Mouse (Mus musculus) liver, postnatal 0 days (tissue): ENCODE measurements at regions not wholly inside any gene's neighbourhood (a gene's known extent, or its start where the extent isn't known, plus 50 kb on each side); places are given as distances from the start of the nearest gene placed in this dataset.

Experiments used
- ATAC-seq: fragments of 200-750 bp; cut with Nextera tagmentation; 2 replicates; pipeline ENCODE4 v1.8.0; 2017; ENCODE audit warnings: mild to moderate bottlenecking, moderate library complexity
- DNase-seq: peaks from one replicate; pipeline ENCODE4 v3.0.0-alpha.2; 2016
- H3K27ac ChIP-seq: fragments of 300-500 bp; sonication (generic); 2 replicates; pipeline ENCODE4 v1.5.1; 2014; ENCODE audit warnings: antibody characterized with exemption, moderate library complexity, mild to moderate bottlenecking, low read depth
- H3K27me3 ChIP-seq: fragments of 300-500 bp; sonication (generic); 2 replicates; pipeline ENCODE4 v1.6.1; 2014; ENCODE audit warnings: low read length, control low read depth, mixed read lengths; ENCODE audit not compliant: insufficient read depth
- H3K36me3 ChIP-seq: fragments of 300-500 bp; sonication (generic); replicated peaks from 2 replicates; pipeline ENCODE4 v1.6.1; 2014; ENCODE audit warnings: mild to moderate bottlenecking, control low read depth, low read length, moderate library complexity, mixed read lengths; ENCODE audit not compliant: insufficient read depth
- H3K4me1 ChIP-seq: fragments of 300-500 bp; sonication (generic); 2 replicates; pipeline ENCODE4 v1.6.1; 2014; ENCODE audit warnings: antibody characterized with exemption, mild to moderate bottlenecking, control low read depth; ENCODE audit not compliant: insufficient read depth
- H3K4me2 ChIP-seq: fragments of 300-500 bp; sonication (generic); 2 replicates; pipeline ENCODE4 v1.6.1; 2014; ENCODE audit warnings: low read depth, mild to moderate bottlenecking, low read length, moderate library complexity, mixed read lengths
- H3K4me3 ChIP-seq: fragments of 300-500 bp; sonication (generic); 2 replicates; pipeline ENCODE4 v1.5.1; 2014; ENCODE audit warnings: low read depth, low read length
- H3K9ac ChIP-seq: fragments of 300-500 bp; sonication (generic); replicated peaks from 2 replicates; pipeline ENCODE4 v1.6.1; 2014; ENCODE audit warnings: mild to moderate bottlenecking, moderate library complexity
- H3K9me3 ChIP-seq: fragments of 300-500 bp; sonication (generic); 2 replicates; pipeline ENCODE4 v1.6.1; 2016; ENCODE audit warnings: mild to moderate bottlenecking, control low read depth, low read length, mixed read lengths
- CTCF ChIP-seq: sonication (generic); IDR thresholded peaks from 2 replicates; pipeline ENCODE4 v1.5.1; 2016; ENCODE audit warnings: antibody characterized with exemption, low read depth
- EP300 ChIP-seq: IDR thresholded peaks from 2 replicates; pipeline ENCODE4 v1.6.1; 2016; ENCODE audit warnings: antibody characterized with exemption, low read depth, mild to moderate bottlenecking
- WGBS: fragments of 180-500 bp; shearing (Covaris S2); extraction: QIAGEN DNeasy Blood & Tissue Kit; methylation state at CpG from one replicate; pipeline ENCODE4 v1.1.7; 2014; ENCODE audit not compliant: insufficient replicate concordance; 5-methylcytosine and 5-hydroxymethylcytosine counted together

DNA sequence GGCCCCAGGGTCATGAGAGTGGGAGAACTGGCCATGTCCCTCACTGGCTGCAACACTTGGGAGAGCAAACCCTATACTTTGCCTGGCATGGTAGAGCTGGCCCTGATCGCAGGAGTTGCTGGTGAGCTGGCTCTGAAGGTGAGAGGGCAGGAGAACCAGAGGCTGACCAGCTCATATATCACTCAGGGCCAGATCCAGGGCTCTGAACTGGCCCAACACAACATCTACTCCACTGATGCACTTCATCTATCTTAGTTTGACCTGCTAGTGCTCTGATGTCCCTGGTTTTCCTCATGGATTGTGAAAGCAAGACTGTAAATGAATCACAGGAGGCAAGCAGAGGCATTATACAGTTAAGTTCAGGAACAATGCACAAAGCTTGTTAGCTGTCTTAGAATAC, 137.6 kb upstream of the Mctp2 start:
- Histone ChIP-seq H3K27me3 (no peaks in the 10 kb centered on the region), H3K4me3 (no peak overlapping the region), H3K9me3 (no peaks in the 10 kb centered on the region), H3K4me1 (no peaks in the 10 kb centered on the region), H3K4me2 (no peak overlapping the region), H3K36me3 (no peaks in the 10 kb centered on the region), H3K27ac (no peak overlapping the region), H3K9ac (no peak overlapping the region)
- ATAC-seq: no peak
- WGBS: 62% methylated on average over 1 of the region's 1 CpGs
- no peak for TF ChIP-seq CTCF
- no peak for TF ChIP-seq EP300
- DNase-seq: no peak

DNA sequence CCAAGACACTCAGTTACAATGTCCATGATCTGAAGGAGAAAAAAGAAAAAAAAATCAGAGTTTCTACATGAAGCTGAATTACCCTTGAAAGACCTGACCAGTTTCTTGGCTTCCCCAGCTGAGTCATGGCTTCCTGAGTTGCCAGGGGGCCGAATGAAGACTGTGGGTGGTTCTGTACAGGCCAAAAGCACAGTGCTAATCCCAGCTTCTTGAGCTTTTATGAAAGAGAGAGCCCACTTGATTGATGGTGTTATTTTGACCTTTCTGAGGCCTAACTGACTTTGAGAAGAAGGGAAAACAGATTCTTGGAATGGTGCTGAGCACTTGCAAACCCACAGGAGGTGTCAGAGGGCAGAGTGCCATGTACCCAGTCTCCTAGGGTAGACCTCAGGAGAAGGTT, 138.4 kb upstream of the Mctp2 start:
- Histone ChIP-seq H3K9me3 (no peaks in the 10 kb centered on the region), H3K27me3 (no peaks in the 10 kb centered on the region), H3K9ac (no peak overlapping the region), H3K4me1 (no peaks in the 10 kb centered on the region), H3K27ac (no peak overlapping the region), H3K4me2 (no peak overlapping the region), H3K4me3 (no peak overlapping the region), H3K36me3 (no peaks in the 10 kb centered on the region)
- no peak for ATAC-seq
- WGBS: 56% methylated on average over 1 of the region's 1 CpGs
- DNase-seq: no peak
- TF ChIP-seq EP300: no peak
- TF ChIP-seq CTCF: no peak

DNA sequence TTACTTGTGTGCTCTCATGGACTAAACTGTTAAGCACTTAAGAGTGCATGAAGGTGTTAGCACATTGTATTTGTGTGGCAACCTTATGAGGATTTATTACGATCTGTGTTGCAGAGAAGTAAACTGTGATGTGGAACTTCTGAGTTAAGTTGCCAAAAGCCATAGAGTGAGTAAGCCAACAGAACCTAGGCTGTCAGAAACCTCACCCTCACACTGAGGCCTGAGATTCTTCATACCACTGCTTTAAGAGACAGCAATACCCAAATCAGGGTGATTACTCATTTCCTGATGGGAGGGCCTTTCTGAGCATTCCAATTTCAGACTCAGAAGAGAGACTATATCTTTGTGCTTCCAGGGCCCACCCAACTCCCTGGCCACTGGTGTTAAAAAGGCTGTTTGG, 140.5 kb upstream of the Mctp2 start:
- no peak overlapping the region for H3K27ac ChIP-seq
- no peak overlapping the region for H3K4me2 ChIP-seq
- 71% methylated on average over 1 of the region's 1 CpGs for WGBS
- no peaks in the 10 kb centered on the region for H3K4me1 ChIP-seq
- no peaks in the 10 kb centered on the region for H3K9me3 ChIP-seq
- TF ChIP-seq CTCF (no peak), EP300 (no peak)
- no peak overlapping the region for H3K9ac ChIP-seq
- no peak for DNase-seq
- no peaks in the 10 kb centered on the region for H3K36me3 ChIP-seq
- H3K27me3 ChIP-seq: no peaks in the 10 kb centered on the region
- ATAC-seq: no peak
- H3K4me3 ChIP-seq: no peak overlapping the region

DNA sequence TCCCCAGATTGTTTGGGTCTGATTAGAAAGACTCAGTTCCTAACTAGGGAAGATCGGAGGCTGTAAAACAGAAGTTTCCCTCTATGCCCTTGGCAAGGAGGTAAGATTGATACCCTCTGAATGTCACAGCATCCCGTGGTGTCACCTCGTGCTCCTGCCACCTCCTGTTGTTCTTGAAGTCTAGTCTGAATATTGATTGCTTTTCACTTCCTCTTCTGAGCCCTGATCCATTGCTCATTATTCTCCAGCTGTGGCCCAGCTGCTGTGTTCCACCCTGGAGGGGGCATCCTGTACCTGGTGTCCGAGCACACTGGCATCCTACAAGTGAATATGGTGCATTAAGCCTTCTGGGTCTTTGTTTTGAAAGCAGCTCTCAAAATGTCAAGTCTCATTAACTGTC, 156.6 kb upstream of the Mctp2 start:
- Histone ChIP-seq H3K9ac (no peak overlapping the region), H3K4me2 (no peak overlapping the region), H3K36me3 (no peaks in the 10 kb centered on the region), H3K27ac (no peak overlapping the region), H3K4me1 (no peaks in the 10 kb centered on the region), H3K27me3 (no peaks in the 10 kb centered on the region), H3K9me3 (no peaks in the 10 kb centered on the region), H3K4me3 (no peak overlapping the region)
- TF ChIP-seq EP300: no peak
- no peak for TF ChIP-seq CTCF
- no peak for ATAC-seq
- no peak for DNase-seq
- WGBS: 58% methylated on average over 4 of the region's 4 CpGs

DNA sequence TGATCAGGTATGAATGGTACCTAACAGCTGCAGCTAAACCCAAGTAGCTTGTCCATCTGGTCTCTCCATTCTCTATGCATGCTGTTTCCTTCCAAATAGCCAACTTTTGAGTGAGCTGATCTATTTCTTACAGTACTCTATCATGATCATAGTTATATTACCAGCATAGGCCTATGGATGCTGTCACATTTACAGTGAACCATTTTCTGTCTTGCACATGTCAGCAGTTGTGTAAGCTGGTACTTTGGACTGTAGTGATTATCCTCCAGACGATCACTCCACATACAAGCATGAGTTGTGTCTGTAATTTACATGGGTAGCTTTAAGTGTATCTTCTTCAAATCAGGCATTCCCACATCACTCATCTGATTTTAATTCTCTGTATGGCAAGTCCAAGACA, 158.2 kb upstream of the Mctp2 start:
- no peak overlapping the region for H3K4me2 ChIP-seq
- H3K4me1 ChIP-seq: no peaks in the 10 kb centered on the region
- H3K36me3 ChIP-seq: no peaks in the 10 kb centered on the region
- H3K27me3 ChIP-seq: no peaks in the 10 kb centered on the region
- TF ChIP-seq EP300 (no peak), CTCF (no peak)
- H3K9me3 ChIP-seq: no peaks in the 10 kb centered on the region
- H3K9ac ChIP-seq: no peak overlapping the region
- no peak for DNase-seq
- H3K4me3 ChIP-seq: no peak overlapping the region
- ATAC-seq: no peak
- H3K27ac ChIP-seq: no peak overlapping the region
- 64% methylated on average over 1 of the region's 1 CpGs for WGBS

DNA sequence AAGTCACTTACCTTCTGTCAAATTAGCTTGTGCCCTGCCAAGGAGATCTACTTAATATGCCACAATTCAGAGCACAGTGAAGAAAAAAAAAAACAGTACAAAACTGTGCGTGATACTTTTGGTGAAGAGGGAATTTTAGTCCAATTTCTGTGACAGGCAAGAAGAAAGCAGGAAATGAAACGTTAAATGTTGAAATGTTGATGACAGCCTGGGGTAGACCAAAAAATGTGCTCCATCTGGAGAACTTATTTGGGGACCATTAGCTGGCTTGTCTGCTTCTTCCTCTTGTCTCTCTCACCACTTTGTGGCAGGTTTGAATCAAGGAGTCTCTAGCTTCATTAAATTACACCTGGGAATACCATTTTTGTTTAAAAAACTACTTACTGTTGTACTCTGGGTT, 163.3 kb upstream of the Mctp2 start:
- no peak for DNase-seq
- H3K4me2 ChIP-seq: no peak overlapping the region
- TF ChIP-seq EP300 (no peak), CTCF (no peak)
- no peaks in the 10 kb centered on the region for H3K9me3 ChIP-seq
- H3K4me1 ChIP-seq: no peaks in the 10 kb centered on the region
- no peak overlapping the region for H3K4me3 ChIP-seq
- H3K27me3 ChIP-seq: no peaks in the 10 kb centered on the region
- no peak overlapping the region for H3K27ac ChIP-seq
- H3K9ac ChIP-seq: no peak overlapping the region
- H3K36me3 ChIP-seq: no peaks in the 10 kb centered on the region
- 28% methylated on average over 2 of the region's 2 CpGs for WGBS
- no peak for ATAC-seq

DNA sequence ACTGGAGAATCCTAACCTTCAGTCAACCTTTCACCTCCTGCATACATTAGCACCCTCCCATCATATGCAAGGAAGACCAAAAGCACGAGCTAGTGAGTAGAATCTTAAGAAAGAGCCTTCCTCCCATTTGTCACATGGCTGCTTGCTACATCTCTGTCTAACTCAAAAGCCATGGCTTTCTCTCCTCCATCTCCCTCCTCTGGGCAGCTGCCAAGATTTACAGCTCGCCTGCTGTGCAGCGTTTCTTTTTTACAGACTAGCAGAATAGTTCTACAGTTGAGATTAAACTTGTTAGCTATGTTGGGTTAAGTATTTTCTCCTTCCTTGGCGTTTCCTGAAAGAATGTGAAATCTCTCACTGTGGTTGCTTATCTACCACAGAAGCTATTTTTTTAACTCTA, 168.3 kb upstream of the Mctp2 start:
- no peaks in the 10 kb centered on the region for H3K4me1 ChIP-seq
- H3K4me3 ChIP-seq: no peak overlapping the region
- 41% methylated on average over 4 of the region's 4 CpGs for WGBS
- TF ChIP-seq CTCF (no peak), EP300 (no peak)
- no peak overlapping the region for H3K27ac ChIP-seq
- ATAC-seq (no peak), DNase-seq (no peak)
- H3K9me3 ChIP-seq: no peaks in the 10 kb centered on the region
- H3K9ac ChIP-seq: no peak overlapping the region
- H3K4me2 ChIP-seq: no peak overlapping the region
- no peaks in the 10 kb centered on the region for H3K27me3 ChIP-seq
- H3K36me3 ChIP-seq: no peaks in the 10 kb centered on the region
